In genomic region chr7:16792316-16792715, GRCm38 (mm10) we compare ENCODE assay signal across 17 mouse cellular contexts. TPM values are rescaled to one million over a fixed set of nuclear protein-coding genes. Genes with fewer than 3 reads are reported as not detected.
DNase-seq lines count a peak whose midpoint lies in the region; ATAC-seq and TF ChIP-seq lines count a peak whose summit lies in the region.
"Had no signal": no experiment of that assay in that cellular context is flagged by ENCODE, and none has a peak within 500 bp of the region (broad histone marks: within the 10 kb centered on the region; RNA-seq: fewer than 3 reads in every experiment).

No protein-coding gene starts in this region.

- no peak for TF ChIP-seq CTCF in intestine, postnatal 0 days (IDR thresholded peaks at IDR 0.05; ENCODE audit: low read depth)
- no peak for TF ChIP-seq CTCF in midbrain, postnatal 0 days (IDR thresholded peaks at IDR 0.05)

- no peak overlapping the region for H3K27ac ChIP-seq in limb, embryonic 13.5 days
- no peak overlapping the region for H3K27ac ChIP-seq in limb, embryonic 10.5 days
- H3K27ac ChIP-seq in intestine, postnatal 0 days (ENCODE audit: low read depth, low read length) = peak overlapping the region; percentile 50
- peak overlapping the region; percentile 80 for H3K27ac ChIP-seq in lung, embryonic 15.5 days
- peak overlapping the region; percentile 71 for H3K27ac ChIP-seq in stomach, embryonic 15.5 days
- no peak overlapping the region for H3K27ac ChIP-seq in midbrain, postnatal 0 days (ENCODE audit: low read depth, low read length)
- H3K27ac ChIP-seq: embryonic facial prominence, embryonic 13.5 days; kidney, embryonic 15.5 days had no signal

- no peak overlapping the region for H3K4me3 ChIP-seq in limb, embryonic 13.5 days
- H3K4me3 ChIP-seq in limb, embryonic 10.5 days = no peak overlapping the region
- no peak overlapping the region for H3K4me3 ChIP-seq in intestine, postnatal 0 days (ENCODE audit: low read depth, low read length)
- no peak overlapping the region for H3K4me3 ChIP-seq in lung, embryonic 15.5 days
- no peak overlapping the region for H3K4me3 ChIP-seq in stomach, embryonic 15.5 days (replicated peaks)
- no peak overlapping the region for H3K4me3 ChIP-seq in midbrain, postnatal 0 days (ENCODE audit: low read depth, low read length)
- H3K4me3 ChIP-seq: embryonic facial prominence, embryonic 13.5 days; kidney, embryonic 15.5 days had no signal

- 0 out of 2 replicates have a peak overlapping the region, but pooled peaks have one; percentile 9 for H3K9ac ChIP-seq in limb, embryonic 13.5 days
- no peak overlapping the region for H3K9ac ChIP-seq in intestine, postnatal 0 days (ENCODE audit: low read depth, low read length)
- no peak overlapping the region for H3K9ac ChIP-seq in lung, embryonic 15.5 days
- no peak overlapping the region for H3K9ac ChIP-seq in stomach, embryonic 15.5 days
- no peak overlapping the region for H3K9ac ChIP-seq in midbrain, postnatal 0 days (replicated peaks; ENCODE audit: low read length, poor library complexity, severe bottlenecking)
- H3K9ac ChIP-seq: embryonic facial prominence, embryonic 13.5 days; kidney, embryonic 15.5 days had no signal

- no peaks in the 10 kb centered on the region for H3K4me1 ChIP-seq in limb, embryonic 13.5 days
- no peaks in the 10 kb centered on the region for H3K4me1 ChIP-seq in limb, embryonic 10.5 days
- H3K4me1 ChIP-seq in intestine, postnatal 0 days (replicated peaks; ENCODE audit: control insufficient read depth, insufficient read depth, low read length) = no peaks in the 10 kb centered on the region; the same call in 1 of the 2 replicates
- peaks cover 18% of the 10 kb centered on the region for H3K4me1 ChIP-seq in lung, embryonic 15.5 days
- H3K4me1 ChIP-seq in stomach, embryonic 15.5 days = peaks cover 10% of the 10 kb centered on the region
- no peaks in the 10 kb centered on the region for H3K4me1 ChIP-seq in midbrain, postnatal 0 days (ENCODE audit: insufficient read depth, low read length)
- H3K4me1 ChIP-seq: embryonic facial prominence, embryonic 13.5 days; kidney, embryonic 15.5 days had no signal

- no peak for DNase-seq in limb, embryonic 10.5 days (ENCODE audit: low spot score)
- DNase-seq in midbrain, postnatal 0 days (ENCODE audit: low spot score) = no peak
- no peak for DNase-seq in right cerebral cortex, postnatal 25 days
- no peak for DNase-seq in kidney, adult 8-10 months
- DNase-seq: adrenal gland, postnatal 36 days; cerebellum, postnatal 36 days; gastrocnemius, postnatal 10 days; retina, postnatal 1 day; thymus, adult 18-20 months had no signal

- ATAC-seq in limb, embryonic 13.5 days (ENCODE audit: low FRiP score, low read depth) = no peak
- peak; percentile 75 for ATAC-seq in intestine, postnatal 0 days
- peak; percentile 51; the same call in 1 of the 2 replicates for ATAC-seq in lung, embryonic 15.5 days (ENCODE audit: borderline replicate concordance, extremely low read depth, low FRiP score, low TSS enrichment)
- peak; percentile 75 for ATAC-seq in stomach, embryonic 15.5 days (ENCODE audit: insufficient read depth, low FRiP score, low read depth)
- ATAC-seq in midbrain, postnatal 0 days (ENCODE audit: low FRiP score) = no peak
- ATAC-seq: forebrain, embryonic 16.5 days had no signal

- H3K4me2 ChIP-seq in limb, embryonic 13.5 days (replicated peaks) = no peak overlapping the region
- no peak overlapping the region for H3K4me2 ChIP-seq in intestine, postnatal 0 days (replicated peaks; ENCODE audit: low read depth)
- H3K4me2 ChIP-seq in lung, embryonic 15.5 days = peak overlapping the region; percentile 0; the same call in 1 of the 2 replicates
- no peak overlapping the region for H3K4me2 ChIP-seq in stomach, embryonic 15.5 days
- H3K4me2 ChIP-seq in midbrain, postnatal 0 days (ENCODE audit: low read depth, low read length, poor library complexity, severe bottlenecking) = no peak overlapping the region
- H3K4me2 ChIP-seq: embryonic facial prominence, embryonic 13.5 days; kidney, embryonic 15.5 days had no signal

- H3K27me3 ChIP-seq in limb, embryonic 13.5 days = no peaks in the 10 kb centered on the region
- H3K27me3 ChIP-seq in limb, embryonic 10.5 days (ENCODE audit: low read depth, poor library complexity, severe bottlenecking) = no peaks in the 10 kb centered on the region
- no peaks in the 10 kb centered on the region for H3K27me3 ChIP-seq in intestine, postnatal 0 days (replicated peaks; ENCODE audit: control insufficient read depth, insufficient read depth, low read length)
- H3K27me3 ChIP-seq in lung, embryonic 15.5 days = no peaks in the 10 kb centered on the region
- H3K27me3 ChIP-seq in stomach, embryonic 15.5 days (replicated peaks) = no peaks in the 10 kb centered on the region
- H3K27me3 ChIP-seq in midbrain, postnatal 0 days (ENCODE audit: insufficient read depth, low read length) = no peaks in the 10 kb centered on the region
- H3K27me3 ChIP-seq: embryonic facial prominence, embryonic 13.5 days; kidney, embryonic 15.5 days had no signal

- 73% methylated on average over 5 of the region's 5 CpGs for WGBS in limb, embryonic 13.5 days
- WGBS in limb, embryonic 10.5 days = 87% methylated on average over 5 of the region's 5 CpGs
- WGBS in intestine, postnatal 0 days = 23% methylated on average over 5 of the region's 5 CpGs
- WGBS in lung, embryonic 15.5 days = 18% methylated on average over 5 of the region's 5 CpGs
- WGBS in stomach, embryonic 15.5 days = 23% methylated on average over 5 of the region's 5 CpGs
- 81% methylated on average over 5 of the region's 5 CpGs for WGBS in midbrain, postnatal 0 days

- H3K9me3 ChIP-seq in limb, embryonic 13.5 days = no peaks in the 10 kb centered on the region
- no peaks in the 10 kb centered on the region for H3K9me3 ChIP-seq in limb, embryonic 10.5 days (replicated peaks)
- no peaks in the 10 kb centered on the region for H3K9me3 ChIP-seq in intestine, postnatal 0 days (ENCODE audit: control insufficient read depth)
- no peaks in the 10 kb centered on the region for H3K9me3 ChIP-seq in lung, embryonic 15.5 days
- no peaks in the 10 kb centered on the region for H3K9me3 ChIP-seq in stomach, embryonic 15.5 days
- no peaks in the 10 kb centered on the region for H3K9me3 ChIP-seq in midbrain, postnatal 0 days (ENCODE audit: low read length)
- H3K9me3 ChIP-seq: embryonic facial prominence, embryonic 13.5 days; G1E; kidney, embryonic 15.5 days had no signal

- H3K36me3 ChIP-seq in limb, embryonic 13.5 days = peaks cover 61% of the 10 kb centered on the region
- H3K36me3 ChIP-seq in limb, embryonic 10.5 days = peaks cover 90% of the 10 kb centered on the region
- peaks cover 33% of the 10 kb centered on the region; the same call in 1 of the 2 replicates for H3K36me3 ChIP-seq in intestine, postnatal 0 days (ENCODE audit: control insufficient read depth, insufficient read depth)
- peaks cover 25% of the 10 kb centered on the region; the same call in 1 of the 2 replicates for H3K36me3 ChIP-seq in lung, embryonic 15.5 days
- peaks cover 18% of the 10 kb centered on the region; the same call in 1 of the 2 replicates for H3K36me3 ChIP-seq in stomach, embryonic 15.5 days
- H3K36me3 ChIP-seq in midbrain, postnatal 0 days (ENCODE audit: insufficient read depth, low read length) = no peaks in the 10 kb centered on the region

RNA-seq across cellular contexts. Expression of gene Slc1a5, which starts 11.2 kb away (rescaled TPM):
- polyA plus RNA-seq in limb, embryonic 13.5 days (2015; fragmentation: Nextera tagmentation; extraction: Ambion mirVana) = 33.1 and 35.5 TPM in 2 replicates
- 48.3 and 48.7 TPM in 2 replicates for polyA plus RNA-seq in limb, embryonic 10.5 days (2016; fragmentation: Nextera tagmentation; extraction: Ambion mirVana)
- 19.8 and 22.8 TPM in 2 replicates for polyA plus RNA-seq in intestine, postnatal 0 days (2015; fragmentation: Nextera tagmentation; extraction: Ambion mirVana)
- 53.7 and 54.5 TPM in 2 replicates for polyA plus RNA-seq in lung, embryonic 15.5 days (2015; fragmentation: Nextera tagmentation; extraction: Ambion mirVana)
- 64.2 and 66.3 TPM in 2 replicates for polyA plus RNA-seq in stomach, embryonic 15.5 days (2015; fragmentation: Nextera tagmentation; extraction: Ambion mirVana)
- 15.2 and 20.1 TPM in 2 replicates for total RNA-seq in midbrain, postnatal 0 days (2014; rRNA removed)
- 8.9 and 9.2 TPM in 2 replicates for polyA plus RNA-seq in midbrain, postnatal 0 days (2015; fragmentation: Nextera tagmentation; extraction: Ambion mirVana)

RNA-seq across cellular contexts. Expression of gene Strn4, which starts 23.4 kb away (rescaled TPM):
- polyA plus RNA-seq in limb, embryonic 13.5 days (2015; fragmentation: Nextera tagmentation; extraction: Ambion mirVana) = 117 and 124 TPM in 2 replicates
- 130 and 145 TPM in 2 replicates for polyA plus RNA-seq in limb, embryonic 10.5 days (2016; fragmentation: Nextera tagmentation; extraction: Ambion mirVana)
- polyA plus RNA-seq in intestine, postnatal 0 days (2015; fragmentation: Nextera tagmentation; extraction: Ambion mirVana) = 33.7 and 35.8 TPM in 2 replicates
- polyA plus RNA-seq in lung, embryonic 15.5 days (2015; fragmentation: Nextera tagmentation; extraction: Ambion mirVana) = 102 TPM in 2 replicates
- 87.2 and 89.4 TPM in 2 replicates for polyA plus RNA-seq in stomach, embryonic 15.5 days (2015; fragmentation: Nextera tagmentation; extraction: Ambion mirVana)
- 252 and 291 TPM in 2 replicates for total RNA-seq in midbrain, postnatal 0 days (2014; rRNA removed)
- polyA plus RNA-seq in midbrain, postnatal 0 days (2015; fragmentation: Nextera tagmentation; extraction: Ambion mirVana) = 156 and 165 TPM in 2 replicates

RNA-seq across cellular contexts. Expression of gene Fkrp, which starts 24.2 kb away (rescaled TPM):
- 32.4 and 33.3 TPM in 2 replicates for polyA plus RNA-seq in limb, embryonic 13.5 days (2015; fragmentation: Nextera tagmentation; extraction: Ambion mirVana)
- 27.2 and 33.1 TPM in 2 replicates for polyA plus RNA-seq in limb, embryonic 10.5 days (2016; fragmentation: Nextera tagmentation; extraction: Ambion mirVana)
- polyA plus RNA-seq in intestine, postnatal 0 days (2015; fragmentation: Nextera tagmentation; extraction: Ambion mirVana) = 12.3 and 12.7 TPM in 2 replicates
- polyA plus RNA-seq in lung, embryonic 15.5 days (2015; fragmentation: Nextera tagmentation; extraction: Ambion mirVana) = 28.9 and 30.6 TPM in 2 replicates
- polyA plus RNA-seq in stomach, embryonic 15.5 days (2015; fragmentation: Nextera tagmentation; extraction: Ambion mirVana) = 28.4 and 29.1 TPM in 2 replicates
- 81.4 and 85.9 TPM in 2 replicates for total RNA-seq in midbrain, postnatal 0 days (2014; rRNA removed)
- polyA plus RNA-seq in midbrain, postnatal 0 days (2015; fragmentation: Nextera tagmentation; extraction: Ambion mirVana) = 50.0 and 53.5 TPM in 2 replicates

RNA-seq across cellular contexts. Expression of gene Prkd2, which starts 50.4 kb away (rescaled TPM):
- 20.8 and 20.9 TPM in 2 replicates for polyA plus RNA-seq in limb, embryonic 13.5 days (2015; fragmentation: Nextera tagmentation; extraction: Ambion mirVana)
- polyA plus RNA-seq in limb, embryonic 10.5 days (2016; fragmentation: Nextera tagmentation; extraction: Ambion mirVana) = 15.0 and 15.6 TPM in 2 replicates
- polyA plus RNA-seq in intestine, postnatal 0 days (2015; fragmentation: Nextera tagmentation; extraction: Ambion mirVana) = 9.2 and 11.2 TPM in 2 replicates
- 18.9 and 19.7 TPM in 2 replicates for polyA plus RNA-seq in lung, embryonic 15.5 days (2015; fragmentation: Nextera tagmentation; extraction: Ambion mirVana)
- 11.6 and 12.2 TPM in 2 replicates for polyA plus RNA-seq in stomach, embryonic 15.5 days (2015; fragmentation: Nextera tagmentation; extraction: Ambion mirVana)
- 3.2 and 4.9 TPM in 2 replicates for total RNA-seq in midbrain, postnatal 0 days (2014; rRNA removed)
- polyA plus RNA-seq in midbrain, postnatal 0 days (2015; fragmentation: Nextera tagmentation; extraction: Ambion mirVana) = 3.9 TPM in 2 replicates

RNA-seq across cellular contexts. Expression of gene Ap2s1, which starts 54.1 kb away (rescaled TPM):
- polyA plus RNA-seq in limb, embryonic 13.5 days (2015; fragmentation: Nextera tagmentation; extraction: Ambion mirVana) = 243 and 265 TPM in 2 replicates
- 250 and 252 TPM in 2 replicates for polyA plus RNA-seq in limb, embryonic 10.5 days (2016; fragmentation: Nextera tagmentation; extraction: Ambion mirVana)
- 316 and 329 TPM in 2 replicates for polyA plus RNA-seq in intestine, postnatal 0 days (2015; fragmentation: Nextera tagmentation; extraction: Ambion mirVana)
- 280 and 291 TPM in 2 replicates for polyA plus RNA-seq in lung, embryonic 15.5 days (2015; fragmentation: Nextera tagmentation; extraction: Ambion mirVana)
- polyA plus RNA-seq in stomach, embryonic 15.5 days (2015; fragmentation: Nextera tagmentation; extraction: Ambion mirVana) = 251 and 272 TPM in 2 replicates
- 516 and 573 TPM in 2 replicates for total RNA-seq in midbrain, postnatal 0 days (2014; rRNA removed)
- 556 and 589 TPM in 2 replicates for polyA plus RNA-seq in midbrain, postnatal 0 days (2015; fragmentation: Nextera tagmentation; extraction: Ambion mirVana)

Comparison
In these comparisons a context has a peak if more than half of its experiments do, and no peak if none do; other contexts are left out.
1. ATAC-seq: peak in intestine, postnatal 0 days (single experiment), lung, embryonic 15.5 days (single experiment) and stomach, embryonic 15.5 days (single experiment); none in limb, embryonic 13.5 days (single experiment) and midbrain, postnatal 0 days (single experiment).
2. H3K27ac ChIP-seq: peak in intestine, postnatal 0 days (single experiment), lung, embryonic 15.5 days (single experiment) and stomach, embryonic 15.5 days (single experiment); none in limb, embryonic 13.5 days (single experiment), limb, embryonic 10.5 days (single experiment) and midbrain, postnatal 0 days (single experiment).